7 mouse cellular contexts compared by ENCODE assay signal in the genomic region with DNA sequence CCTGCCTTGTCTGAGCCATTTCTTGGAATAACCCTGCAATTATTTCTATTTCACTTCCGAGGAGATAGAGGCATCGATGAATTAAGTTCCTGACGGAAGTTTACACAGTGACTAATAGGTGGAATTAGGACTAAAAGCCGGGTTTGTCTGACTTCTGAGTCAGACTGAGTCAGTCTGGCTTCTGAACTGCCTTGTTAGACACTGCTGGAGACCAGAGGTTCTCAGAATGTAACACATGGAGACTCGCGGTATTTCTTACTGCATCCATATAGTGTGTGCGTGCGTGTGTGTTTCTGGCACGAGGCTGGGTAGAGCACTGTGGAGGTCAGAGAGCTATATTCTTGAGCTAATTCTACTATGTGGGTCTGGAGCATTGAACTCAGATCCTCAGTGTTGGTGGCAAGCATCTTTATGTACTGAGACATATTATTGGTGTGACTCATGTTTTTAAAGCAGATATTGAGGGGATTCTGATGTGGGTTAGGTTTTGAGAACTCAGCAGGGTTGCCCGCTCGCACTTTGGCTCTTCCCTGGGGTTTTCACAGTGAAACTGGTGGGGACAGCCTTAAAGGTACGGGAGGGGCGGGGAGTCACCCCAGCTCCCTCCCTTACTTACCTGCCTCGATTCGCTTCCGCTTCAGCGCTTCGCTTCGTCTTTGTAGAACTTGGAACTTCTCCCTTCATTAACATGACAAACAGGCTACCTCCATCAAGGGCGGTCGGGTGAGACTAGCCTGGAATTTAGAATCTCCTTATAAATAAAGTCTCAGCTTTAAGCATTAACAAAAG.
DNase-seq lines count a peak whose midpoint lies in the region; ATAC-seq lines count a peak whose summit lies in the region.

No protein-coding gene starts in this region.

- 0 out of 2 replicates have a peak, but pooled peaks cover 3% of the 10 kb centered on the region for H3K4me1 ChIP-seq in embryonic facial prominence, embryonic 15.5 days

- no peak overlapping the region for H3K27ac ChIP-seq in embryonic facial prominence, embryonic 15.5 days (replicated peaks)

- peak overlapping the region; percentile 10 for H3K4me3 ChIP-seq in embryonic facial prominence, embryonic 15.5 days (replicated peaks)

- H3K9me3 ChIP-seq in embryonic facial prominence, embryonic 15.5 days (replicated peaks) = no peaks in the 10 kb centered on the region

- no peak overlapping the region for H3K9ac ChIP-seq in embryonic facial prominence, embryonic 15.5 days

- ATAC-seq in embryonic facial prominence, embryonic 15.5 days (ENCODE audit: insufficient number of reproducible peaks, low FRiP score, low TSS enrichment, low read depth) = 0 out of 2 replicates have a peak, but pooled peaks have one; percentile 27

- peaks cover 10% of the 10 kb centered on the region; the same call in 1 of the 2 replicates for H3K27me3 ChIP-seq in embryonic facial prominence, embryonic 15.5 days

- WGBS in embryonic facial prominence, embryonic 15.5 days = 7% methylated on average over 21 of the region's 21 CpGs

- H3K36me3 ChIP-seq in embryonic facial prominence, embryonic 15.5 days = no peaks in the 10 kb centered on the region

- peak; percentile 8 to 34 for DNase-seq in right cerebral cortex, adult 2 months (ENCODE audit: low spot score in 2 of 2)
- no peak for DNase-seq in right cerebral cortex, postnatal 4 days
- peak; percentile 3 to 10 for DNase-seq in kidney, postnatal 36 days
- no peak for DNase-seq in cerebellum, adult 8-10 months
- DNase-seq in retina, embryonic 14.5 days (ENCODE audit: low spot score) = no peak
- DNase-seq in B cell, adult 2 months = no peak

- peak overlapping the region; percentile 38 for H3K4me2 ChIP-seq in embryonic facial prominence, embryonic 15.5 days (replicated peaks)

Comparison
In these comparisons a context has a peak if more than half of its experiments do, and no peak if none do; other contexts are left out.
1. DNase-seq: peak in right cerebral cortex, adult 2 months (2 of 2) and kidney, postnatal 36 days (2 of 2); none in right cerebral cortex, postnatal 4 days (single experiment), cerebellum, adult 8-10 months (single experiment), retina, embryonic 14.5 days (single experiment) and B cell, adult 2 months (0 of 2).